Mouse (Mus musculus) mesoderm, embryonic 11.5 days (tissue): ENCODE data around the gene 1500009L16Rik.
A peak's percentile ranks its signal among the peaks of the same experiment; 100 is the strongest.

Source experiments
- DNase-seq: peaks from one replicate; pipeline ENCODE4 v3.0.0-alpha.2; 2012; ENCODE audit warnings: low read depth, low spot score

Gene 1500009L16Rik

DNA sequence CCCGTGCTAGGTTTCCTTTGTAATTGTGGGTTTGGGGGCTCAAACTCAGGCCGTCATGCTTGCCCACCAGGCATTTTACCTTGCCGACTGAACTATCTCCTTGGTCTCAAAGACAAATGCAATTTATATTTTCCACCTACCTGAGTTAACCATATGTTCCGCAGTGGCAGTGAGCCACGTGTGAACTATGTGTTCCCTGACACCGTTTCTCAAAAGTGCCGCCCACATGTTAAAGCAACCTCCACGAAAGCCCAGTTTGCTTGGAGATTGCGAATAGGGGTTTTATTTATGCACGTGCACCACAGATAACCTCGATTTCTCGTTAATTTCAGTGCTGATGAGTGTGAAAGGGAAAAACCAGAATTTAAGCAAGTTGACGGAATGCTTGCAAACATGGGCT lies 36.1 kb downstream of the 1500009L16Rik start:
- DNase-seq: no peak

DNA sequence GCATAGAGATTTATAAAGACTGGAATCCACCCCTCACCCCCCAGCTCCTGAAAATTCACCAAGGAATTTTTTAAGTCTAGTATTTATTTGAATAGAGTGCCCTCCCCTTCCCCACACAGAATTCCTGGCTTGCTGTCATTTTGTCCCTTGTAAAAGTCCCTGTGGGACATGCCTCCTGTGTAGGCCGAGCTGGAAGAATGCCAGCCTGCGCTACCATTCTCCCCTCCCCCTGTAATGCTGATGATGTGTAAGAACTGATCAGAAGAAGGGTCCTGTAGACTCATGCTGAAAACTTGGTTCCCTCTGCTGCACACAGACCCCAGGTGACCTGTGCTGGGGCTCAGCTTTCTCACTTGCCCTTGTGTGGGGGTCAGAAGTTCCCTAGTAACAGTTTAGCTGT lies 37.9 kb downstream of the 1500009L16Rik start:
- DNase-seq: no peak

DNA sequence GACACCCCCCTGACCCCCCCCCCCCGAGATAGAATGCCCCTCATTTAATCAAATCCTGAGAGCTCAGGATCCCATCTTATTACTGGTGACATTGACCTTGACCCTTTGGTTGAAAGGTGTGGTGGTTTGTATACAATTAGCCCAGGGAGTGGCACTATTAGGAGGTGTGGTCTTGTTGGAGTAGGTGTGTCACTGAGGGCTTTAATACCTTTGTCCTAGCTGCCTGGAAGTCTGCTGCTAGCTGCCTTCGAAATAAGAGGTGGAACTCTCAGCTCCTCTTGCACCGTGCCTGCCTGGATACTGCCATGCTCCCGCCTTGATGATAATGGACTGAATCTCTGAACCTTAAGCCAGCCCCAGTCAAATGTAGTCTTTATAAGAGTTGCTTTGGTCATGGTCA lies 41.2 kb downstream of the 1500009L16Rik start:
- DNase-seq: no peak

DNA sequence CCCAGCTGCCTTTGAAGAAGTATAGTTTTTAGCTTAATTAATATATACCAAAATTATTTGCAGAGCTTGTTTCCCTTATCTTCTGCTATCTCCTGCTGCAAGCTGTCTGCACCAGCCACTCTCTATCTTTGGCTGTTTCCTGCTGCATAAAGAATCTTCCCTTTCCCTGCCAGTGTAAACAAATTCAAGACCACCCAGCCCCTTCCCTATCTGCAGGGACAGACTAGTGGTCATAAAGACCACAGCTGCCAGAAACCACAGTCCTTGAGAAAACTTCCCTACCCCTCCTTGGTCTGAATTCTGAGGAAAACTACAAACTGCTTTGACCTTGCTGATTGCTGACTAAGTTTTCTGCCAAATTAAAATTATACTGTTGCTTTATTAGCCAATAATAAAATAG lies 44.2 kb downstream of the 1500009L16Rik start:
- no peak for DNase-seq

DNA sequence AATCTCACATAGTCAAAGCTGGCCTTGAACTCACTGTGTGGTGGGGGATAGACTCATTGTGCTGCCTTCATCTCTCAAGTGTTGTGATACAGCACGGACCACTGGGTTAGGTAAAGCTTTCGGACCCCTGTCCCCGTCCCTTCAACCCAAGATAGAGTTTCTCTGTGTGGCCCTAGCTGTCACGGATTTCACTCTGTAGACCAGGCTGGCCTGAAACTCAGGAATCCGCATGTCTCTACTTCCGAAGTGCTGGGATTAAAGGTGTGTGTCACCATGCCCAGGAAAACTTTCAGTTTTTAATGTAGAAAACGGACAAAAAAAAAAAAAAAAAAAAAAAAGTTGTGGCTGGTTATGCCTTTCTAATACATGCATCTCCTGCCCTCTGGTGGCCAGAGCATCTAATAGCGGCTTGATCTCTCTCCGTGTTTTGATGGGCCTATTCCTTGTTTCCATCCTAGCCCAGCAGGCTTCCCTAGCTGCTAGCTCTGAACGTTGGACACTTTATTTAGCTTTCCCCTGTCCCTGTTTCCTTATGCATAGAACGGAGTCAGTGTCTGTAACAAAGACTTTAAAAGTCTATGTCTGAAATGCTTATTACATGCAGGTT lies 53.7 kb downstream of the 1500009L16Rik start:
- peak; percentile 79 for DNase-seq

DNA sequence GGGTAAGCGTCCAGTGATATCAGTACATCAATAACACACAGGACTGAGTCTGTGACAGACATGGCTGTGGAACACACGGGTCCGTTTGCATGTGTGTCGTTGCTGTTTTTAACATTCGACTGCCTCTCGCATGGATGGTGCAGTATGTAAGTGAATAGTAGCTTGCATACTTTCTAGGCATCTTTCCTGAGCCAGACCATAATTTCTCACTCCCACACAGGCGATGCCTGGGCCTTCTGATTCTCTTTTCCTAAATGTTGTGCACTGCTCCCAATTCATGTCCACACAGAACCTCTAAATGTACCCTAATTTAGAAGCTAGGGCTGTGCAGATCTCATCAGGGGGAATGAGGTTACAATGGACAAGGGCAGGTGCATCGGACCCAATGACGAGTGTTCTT lies 54.6 kb downstream of the 1500009L16Rik start:
- no peak for DNase-seq

DNA sequence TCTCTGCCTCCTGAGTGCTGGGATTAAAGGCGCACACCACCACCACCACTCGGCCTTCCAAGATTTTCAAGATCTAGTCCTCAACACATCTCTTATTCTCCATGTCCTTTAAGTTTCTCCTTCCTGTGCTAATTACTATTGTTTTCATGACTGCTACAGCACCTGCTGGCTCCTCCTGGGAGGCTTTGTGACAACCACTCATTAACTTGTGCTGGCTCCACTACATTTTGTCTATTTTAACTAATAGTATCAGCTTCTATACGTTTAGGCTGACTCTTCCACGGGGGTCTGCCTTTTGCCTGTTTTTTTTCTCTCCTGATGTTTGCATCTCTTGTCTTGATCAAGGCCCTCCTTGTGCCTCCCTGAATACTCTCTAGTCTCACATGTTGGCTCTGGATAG lies 59.2 kb downstream of the 1500009L16Rik start:
- no peak for DNase-seq

DNA sequence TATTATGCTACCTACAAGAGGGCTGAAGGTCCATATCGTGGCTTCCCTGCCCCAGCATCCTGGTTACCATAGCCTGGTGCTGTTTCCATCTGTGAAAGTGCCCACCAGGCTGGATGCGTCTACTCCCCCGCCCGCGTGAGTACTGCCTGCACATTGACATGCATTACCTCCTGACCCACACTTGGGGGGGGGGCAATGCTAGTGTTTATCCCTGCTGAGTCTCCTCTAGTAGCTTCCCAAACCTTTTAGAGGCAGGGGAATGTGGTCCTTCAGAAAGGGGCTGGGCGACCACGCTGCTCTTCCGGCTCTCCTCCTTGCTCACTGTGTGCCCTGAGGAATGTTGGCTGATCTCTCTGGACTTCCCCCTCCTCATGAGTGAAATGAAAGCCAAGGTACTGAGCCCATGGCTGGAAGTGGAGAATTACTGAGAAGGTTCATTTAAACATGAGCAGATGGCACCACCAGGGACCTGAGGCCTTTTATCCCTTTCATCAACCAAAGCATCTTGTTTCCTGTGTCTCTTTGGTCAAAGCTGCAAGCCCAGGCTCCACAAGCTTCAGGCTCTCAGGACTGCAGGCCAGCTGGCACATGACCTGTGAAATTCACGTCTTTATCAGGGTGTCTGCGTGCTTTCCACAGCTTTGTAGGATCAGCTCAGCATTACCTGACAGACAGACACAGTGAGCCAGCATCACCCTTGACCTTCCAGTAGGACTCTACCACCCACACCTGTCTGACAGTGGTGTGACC lies 59.9 kb downstream of the 1500009L16Rik start:
- DNase-seq: no peak

DNA sequence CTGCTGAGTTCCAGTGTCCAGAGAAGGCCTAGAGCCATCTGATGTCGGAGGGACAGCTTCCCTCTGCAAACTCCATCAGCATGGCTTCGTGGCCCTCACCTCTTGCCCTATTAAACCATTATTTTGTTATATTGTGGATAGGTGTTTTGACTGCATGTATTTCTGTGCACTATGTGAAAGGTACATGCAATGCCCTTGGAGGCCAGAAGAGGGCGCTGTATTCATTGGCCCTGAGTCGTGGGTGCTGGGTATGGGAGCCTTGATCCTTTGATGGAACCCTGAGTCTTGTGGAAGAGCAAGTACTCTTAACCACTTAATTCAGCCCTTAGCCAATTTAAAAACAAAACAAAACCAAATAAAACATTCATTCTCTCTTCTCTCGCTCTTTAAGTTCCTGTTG lies 62.3 kb downstream of the 1500009L16Rik start:
- peak; percentile 39 for DNase-seq

DNA sequence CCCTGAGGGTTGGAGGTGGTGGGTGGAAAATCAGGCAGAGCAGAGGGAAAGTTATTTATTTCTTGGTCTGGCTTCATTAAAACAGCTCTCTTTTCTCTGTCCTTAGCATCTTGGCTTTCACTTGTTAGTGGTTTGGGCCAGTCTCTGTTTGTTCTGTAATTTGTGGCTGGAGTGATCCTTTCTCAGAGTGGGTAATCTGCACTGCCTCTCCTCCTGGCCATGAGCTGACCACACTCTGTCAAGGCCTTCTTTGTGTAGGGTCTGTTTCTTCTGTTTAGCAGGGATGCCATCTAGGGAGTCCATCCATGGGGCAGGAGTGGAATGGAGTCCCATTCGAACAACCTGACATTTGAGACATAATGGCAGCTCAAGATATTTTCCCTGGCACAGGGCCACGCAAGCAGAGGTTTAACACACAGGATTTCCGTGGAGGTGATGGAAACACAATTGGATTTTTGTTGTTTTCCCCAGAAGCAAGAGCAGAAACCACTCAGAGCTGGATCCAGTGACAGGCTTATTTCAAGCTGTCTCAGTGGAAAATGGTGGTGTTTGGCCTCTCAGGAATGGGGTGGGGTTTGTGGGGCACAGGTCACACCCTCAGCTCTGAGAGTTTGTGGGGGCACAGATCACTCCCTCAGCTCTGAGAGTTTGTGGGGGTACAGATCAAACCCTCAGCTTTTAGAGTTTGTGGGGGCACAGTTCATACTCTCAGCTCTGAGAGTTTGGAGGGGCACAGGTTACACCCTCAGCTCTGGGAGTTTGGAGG lies 63.1 kb downstream of the 1500009L16Rik start:
- DNase-seq: no peak

DNA sequence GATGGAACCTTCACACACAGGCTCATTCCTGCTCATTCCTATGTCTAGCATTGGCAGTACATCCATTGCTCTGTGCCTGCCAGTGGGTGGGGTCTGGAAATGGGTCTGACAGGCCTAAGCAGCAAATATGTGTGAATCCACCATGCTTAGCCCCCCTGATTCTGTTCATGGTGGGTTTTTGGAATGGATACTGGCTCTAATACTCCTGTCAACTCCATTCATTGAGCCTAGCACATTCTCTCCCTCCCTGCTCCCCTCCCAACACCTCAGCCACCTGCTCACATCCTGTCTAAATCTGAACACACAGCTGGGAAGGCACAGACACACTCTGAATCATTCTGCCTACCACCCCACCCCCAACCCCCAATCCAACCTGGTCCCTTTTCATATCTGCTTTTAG lies 72.4 kb downstream of the 1500009L16Rik start:
- DNase-seq: no peak

DNA sequence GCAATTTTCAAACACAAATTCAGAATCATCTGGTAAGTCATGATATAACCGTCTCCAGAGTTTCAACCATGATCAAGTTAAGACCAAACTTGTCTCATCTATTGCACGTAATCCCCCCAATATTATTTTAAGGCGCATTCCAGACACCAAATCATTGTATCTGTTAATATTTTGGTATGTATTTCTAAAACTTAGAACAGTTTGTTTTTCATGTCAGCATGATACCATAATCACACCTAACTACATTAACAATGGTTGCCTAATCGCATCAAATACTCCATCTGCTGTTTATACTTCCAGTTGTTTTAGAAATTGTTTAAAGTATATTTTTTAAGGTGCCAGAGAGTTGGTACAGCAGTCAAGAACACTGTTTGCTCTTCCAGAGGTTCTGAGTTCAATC lies 72.8 kb downstream of the 1500009L16Rik start:
- no peak for DNase-seq

DNA sequence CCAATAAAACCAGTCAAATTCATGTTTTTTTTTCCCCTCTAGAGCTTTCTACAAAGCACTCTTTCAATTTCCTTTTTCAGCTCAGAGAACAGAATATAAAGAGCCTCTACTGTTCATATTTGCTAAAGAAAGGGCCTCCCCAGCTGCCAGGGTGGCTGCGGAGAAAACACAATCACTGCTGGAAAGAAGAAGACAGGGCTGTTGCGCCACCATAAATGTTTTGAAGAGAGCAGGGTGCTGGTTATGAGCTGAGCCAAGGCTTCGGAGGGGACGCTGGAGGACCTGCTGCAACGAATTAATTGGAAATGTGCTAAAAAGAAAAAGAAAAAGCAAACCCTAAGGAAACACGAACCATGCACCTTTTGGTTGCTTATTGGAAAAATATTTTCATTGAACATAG lies 81.4 kb downstream of the 1500009L16Rik start:
- DNase-seq: no peak

DNA sequence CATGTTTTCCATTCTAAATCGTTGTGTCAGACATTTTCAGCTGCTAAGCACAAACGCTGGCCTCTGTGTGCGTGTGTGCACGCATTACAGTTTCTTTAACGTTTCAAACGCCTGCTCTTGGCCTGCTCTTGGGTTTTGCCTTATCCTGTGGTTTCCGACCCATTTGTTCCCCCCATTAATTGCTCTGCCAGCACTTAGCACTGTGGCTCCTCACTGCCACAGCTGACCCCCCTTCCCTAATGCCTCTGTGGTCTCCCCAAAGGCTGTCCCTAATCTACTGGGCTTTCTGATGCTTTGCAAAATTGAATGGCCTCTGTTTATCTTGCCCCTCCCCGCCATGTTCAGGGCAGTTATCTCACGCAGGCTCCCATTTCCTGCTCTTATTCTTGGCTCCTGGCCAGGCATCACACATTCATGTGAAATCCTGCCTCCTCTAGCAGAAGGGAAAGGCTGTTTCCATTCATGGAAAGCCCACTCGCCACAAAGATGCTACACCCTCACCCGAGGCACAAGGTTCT lies 82.6 kb downstream of the 1500009L16Rik start:
- DNase-seq: peak; percentile 81

DNA sequence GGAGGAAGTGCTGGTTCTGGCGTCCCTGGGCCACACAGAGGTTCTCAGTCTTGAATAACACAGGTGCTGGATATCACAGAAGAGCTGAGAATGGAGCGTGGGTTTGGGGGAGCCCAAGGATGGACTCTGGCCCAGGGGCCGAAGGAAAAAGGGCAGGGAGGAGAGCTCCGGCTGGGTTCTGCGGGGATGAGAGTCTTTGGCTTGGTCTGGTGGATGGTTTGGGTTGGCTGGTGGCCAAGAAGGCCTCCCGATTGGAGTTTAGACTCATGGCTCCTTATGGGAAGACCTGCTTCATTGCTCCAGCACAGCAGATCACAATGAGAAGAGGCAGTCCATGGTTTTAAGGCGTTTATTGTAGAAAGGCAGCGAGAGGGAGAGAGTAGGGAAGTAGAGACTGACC lies 84.6 kb downstream of the 1500009L16Rik start:
- DNase-seq: no peak
